Mouse (Mus musculus) kidney, adult 2 months (tissue): ENCODE data around the gene Clk3. TPM values are rescaled to one million over a fixed set of nuclear protein-coding genes. Genes with fewer than 3 reads are reported as not detected.
A peak's percentile ranks its signal among the peaks of the same experiment; 100 is the strongest.

Source experiments
- DNase-seq: peaks from one replicate; pipeline ENCODE4 v3.0.0; 2021
- H3K27ac ChIP-seq: fragments of 200-500 bp; 2 replicates; pipeline ENCODE4 v1.5.1; 2012; ENCODE audit warnings: low read depth, low read length, control low read depth, inconsistent platforms; ENCODE audit not compliant: insufficient read depth
- H3K27me3 ChIP-seq: fragments of 200-500 bp; replicated peaks from 2 replicates; pipeline ENCODE4 v1.6.1; 2012; ENCODE audit warnings: mild to moderate bottlenecking, moderate library complexity, low read length, inconsistent platforms; ENCODE audit not compliant: control insufficient read depth, insufficient read depth
- H3K36me3 ChIP-seq: fragments of 200-500 bp; 2 replicates; pipeline ENCODE4 v1.6.1; 2012; ENCODE audit warnings: mild to moderate bottlenecking, moderate library complexity, low read length, inconsistent platforms; ENCODE audit not compliant: control insufficient read depth, insufficient read depth
- H3K4me1 ChIP-seq: fragments of 200-500 bp; 2 replicates; pipeline ENCODE4 v1.6.1; 2011; ENCODE audit warnings: low read length; ENCODE audit not compliant: control insufficient read depth, insufficient read depth
- H3K4me3 ChIP-seq: fragments of 200-500 bp; 2 replicates; pipeline ENCODE4 v1.5.1; 2011; ENCODE audit warnings: mild to moderate bottlenecking, low read depth, low read length, control low read depth; ENCODE audit not compliant: insufficient read depth
- CTCF ChIP-seq: fragments of 200-500 bp; conservative IDR thresholded peaks from 2 replicates; pipeline ENCODE4 v1.5.1; 2011; ENCODE audit warnings: low read depth, mild to moderate bottlenecking, control low read depth, low read length, moderate library complexity, mixed read lengths; ENCODE audit not compliant: insufficient read depth, insufficient read length
- POLR2A ChIP-seq: fragments of 200-500 bp; IDR thresholded peaks from one replicate; pipeline ENCODE4 v1.6.1; 2011; ENCODE audit warnings: low read depth, low read length, control low read depth
- WGBS: fragments of 180-500 bp; shearing (Covaris S2); methylation state at CpG from one replicate; pipeline ENCODE4 v1.1.7; 2018; 5-methylcytosine and 5-hydroxymethylcytosine counted together
- polyA plus RNA-seq: library from polyadenylated mRNA; depleted of rRNA; stranded (reverse); fragments of >200 nt; gene quantifications from 2 replicates; pipeline ENCODE4 v1.2.3, GENCODE M21; 2012

Gene Clk3
- polyA plus RNA-seq, 1 experiment = 71.1 TPM

- Histone ChIP-seq H3K27ac (peak overlapping the region; percentile 62), H3K27me3 (no peaks in the 10 kb centered on the region), H3K36me3 (peaks cover 13% of the 10 kb centered on the region), H3K4me1 (peaks cover 21% of the 10 kb centered on the region; the same call in 1 of the 2 replicates), H3K4me3 (no peak overlapping the region)
- WGBS = 43% methylated on average over 6 of the region's 6 CpGs
- TF ChIP-seq CTCF = no peak
- TF ChIP-seq POLR2A = no peak
- peak; percentile 67 for DNase-seq
These were observed 17.5 kb downstream of the Clk3 start for GRCm38 (mm10) chr9:57748137-57748536.

GRCm38 (mm10) chr9:57747067-57747466, 18.6 kb downstream of the Clk3 start:
- peaks cover 13% of the 10 kb centered on the region for H3K36me3 ChIP-seq
- DNase-seq = no peak
- H3K27me3 ChIP-seq = no peaks in the 10 kb centered on the region
- WGBS = 79% methylated on average over 1 of the region's 1 CpGs
- no peak for TF ChIP-seq POLR2A
- no peak for TF ChIP-seq CTCF
- H3K4me3 ChIP-seq = no peak overlapping the region
- no peak overlapping the region for H3K27ac ChIP-seq
- peaks cover 21% of the 10 kb centered on the region; the same call in 1 of the 2 replicates for H3K4me1 ChIP-seq

- Histone ChIP-seq H3K4me3 (no peak overlapping the region), H3K27me3 (no peaks in the 10 kb centered on the region), H3K4me1 (peaks cover 14% of the 10 kb centered on the region; the same call in 1 of the 2 replicates), H3K27ac (no peak overlapping the region), H3K36me3 (no peaks in the 10 kb centered on the region; the same call in none of the 2 replicates)
- DNase-seq = peak; percentile 65
- no peak for TF ChIP-seq POLR2A
- peak; percentile 45; the same call in 1 of the 2 replicates for TF ChIP-seq CTCF
- 67% methylated on average over 3 of the region's 3 CpGs for WGBS
These were observed 21.1 kb downstream of the Clk3 start for GRCm38 (mm10) chr9:57744462-57745091.

GRCm38 (mm10) chr9:57739863-57740262, 25.8 kb downstream of the Clk3 start:
- DNase-seq = no peak

GRCm38 (mm10) chr9:57733606-57734005, 32.1 kb downstream of the Clk3 start:
- Histone ChIP-seq H3K27ac (no peak overlapping the region), H3K27me3 (no peaks in the 10 kb centered on the region), H3K36me3 (no peaks in the 10 kb centered on the region; the same call in 1 of the 2 replicates), H3K4me1 (no peaks in the 10 kb centered on the region; the same call in 1 of the 2 replicates), H3K4me3 (no peak overlapping the region)
- DNase-seq = no peak
- no peak for TF ChIP-seq POLR2A
- TF ChIP-seq CTCF = no peak
- WGBS = 86% methylated on average over 6 of the region's 6 CpGs

More at GRCm38 (mm10) chr9:57739863-57740262, 25.8 kb downstream of the Clk3 start:
- H3K36me3 ChIP-seq = no peaks in the 10 kb centered on the region; the same call in 1 of the 2 replicates
- TF ChIP-seq CTCF (no peak), POLR2A (no peak)
- 82% methylated on average over 5 of the region's 5 CpGs for WGBS
- no peak overlapping the region for H3K27ac ChIP-seq
- no peak overlapping the region for H3K4me3 ChIP-seq
- no peaks in the 10 kb centered on the region for H3K4me1 ChIP-seq
- no peaks in the 10 kb centered on the region for H3K27me3 ChIP-seq

GRCm38 (mm10) chr9:57728312-57728711, 37.3 kb downstream of the Clk3 start:
- Histone ChIP-seq H3K36me3 (peaks cover 2% of the 10 kb centered on the region), H3K4me3 (no peak overlapping the region), H3K4me1 (peaks cover 9% of the 10 kb centered on the region; the same call in 1 of the 2 replicates), H3K27me3 (no peaks in the 10 kb centered on the region), H3K27ac (no peak overlapping the region)
- TF ChIP-seq CTCF = no peak
- no peak for TF ChIP-seq POLR2A
- WGBS = 94% methylated on average over 1 of the region's 1 CpGs
- DNase-seq = no peak

GRCm38 (mm10) chr9:57724701-57725100, 41.0 kb downstream of the Clk3 start:
- WGBS = 93% methylated on average over 3 of the region's 3 CpGs
- no peak for TF ChIP-seq CTCF
- no peak for TF ChIP-seq POLR2A
- peaks cover 13% of the 10 kb centered on the region; the same call in 1 of the 2 replicates for H3K4me1 ChIP-seq
- no peak overlapping the region for H3K4me3 ChIP-seq
- peaks cover 4% of the 10 kb centered on the region for H3K36me3 ChIP-seq
- no peaks in the 10 kb centered on the region for H3K27me3 ChIP-seq
- H3K27ac ChIP-seq = no peak overlapping the region
- DNase-seq = no peak
